Mouse (Mus musculus): ENCODE data around the gene A930017K11Rik. TPM values are rescaled to one million over a fixed set of nuclear protein-coding genes. Genes with fewer than 3 reads are reported as not detected.

Gene A930017K11Rik
- polyA plus RNA-seq, 1 experiment from 2014 or later, result 0.09 TPM

GRCm38 (mm10) chr17:25943769-25944168 is 8.6 kb downstream of the A930017K11Rik start:
- DNase-seq (ENCODE audit: extremely low spot score, low spot score), result no peak
- no peaks in the 10 kb centered on the region for H3K9me3 ChIP-seq
- peaks cover 7% of the 10 kb centered on the region; the same call in 1 of the 2 replicates for H3K27me3 ChIP-seq (ENCODE audit: poor library complexity, severe bottlenecking)
- 80% methylated on average over 9 of the region's 9 CpGs for WGBS
- H3K27ac ChIP-seq, result peak overlapping the region; percentile 97
- peaks cover 7% of the 10 kb centered on the region for H3K36me3 ChIP-seq (replicated peaks)
- peaks cover 57% of the 10 kb centered on the region for H3K4me1 ChIP-seq
- H3K4me3 ChIP-seq, result peak overlapping the region; percentile 94; the same call in 1 of the 2 replicates

DNA sequence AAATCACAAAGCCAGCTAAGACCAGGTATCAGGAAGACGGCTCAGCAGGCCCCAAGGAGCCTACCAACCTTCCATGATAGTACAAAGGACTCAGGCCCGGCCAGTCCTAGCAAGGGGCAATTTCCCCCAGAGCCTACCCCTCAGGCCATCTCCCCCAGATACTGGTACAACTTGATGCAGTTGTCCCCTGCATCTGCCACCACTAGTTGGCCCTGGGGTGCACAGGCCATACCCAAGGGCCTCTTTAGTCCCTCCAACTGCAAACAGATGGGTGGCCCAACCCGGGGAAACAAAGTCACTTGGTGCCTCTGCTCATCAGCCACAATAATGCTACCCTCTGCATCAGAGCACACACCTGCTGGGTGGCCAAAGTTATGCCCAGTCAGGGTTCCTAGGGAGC is 9.1 kb downstream of the A930017K11Rik start:
- H3K9me3 ChIP-seq, result no peaks in the 10 kb centered on the region
- H3K4me3 ChIP-seq, result peak overlapping the region; percentile 94; the same call in 1 of the 2 replicates
- no peak for DNase-seq (ENCODE audit: extremely low spot score, low spot score)
- H3K36me3 ChIP-seq (replicated peaks), result peaks cover 12% of the 10 kb centered on the region
- peaks cover 57% of the 10 kb centered on the region for H3K4me1 ChIP-seq
- 88% methylated on average over 3 of the region's 3 CpGs for WGBS
- peaks cover 7% of the 10 kb centered on the region; the same call in 1 of the 2 replicates for H3K27me3 ChIP-seq (ENCODE audit: poor library complexity, severe bottlenecking)
- H3K27ac ChIP-seq, result peak overlapping the region; percentile 97

DNA sequence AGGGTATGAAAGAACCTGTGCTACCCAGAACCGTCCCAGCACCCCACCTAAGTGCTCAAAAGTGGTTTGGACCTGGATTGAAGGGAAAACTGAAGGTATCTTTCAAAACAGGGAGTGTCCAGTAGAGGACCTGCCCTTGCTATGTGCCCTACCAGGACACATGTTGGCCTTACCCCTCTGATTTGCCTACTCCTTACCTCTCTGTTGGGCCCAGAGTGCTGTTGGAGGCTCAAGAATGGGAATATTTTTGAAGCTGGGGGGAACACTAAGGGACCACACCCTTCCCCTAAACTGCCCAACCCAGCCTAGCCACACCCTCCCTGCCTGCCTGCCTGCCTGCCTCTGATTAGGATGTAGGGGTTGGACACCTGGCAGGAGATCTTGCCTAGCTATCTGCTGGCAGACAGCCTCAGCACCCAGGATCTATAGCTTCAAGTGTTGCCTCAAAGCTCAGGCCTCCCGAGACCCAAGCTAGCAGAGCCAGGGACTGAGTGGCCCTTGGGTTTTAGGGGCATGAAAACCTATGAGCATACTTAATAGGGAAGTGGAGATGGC is 9.7 kb downstream of the A930017K11Rik start:
- H3K4me3 ChIP-seq, result peak overlapping the region; percentile 94
- peak overlapping the region; percentile 97 for H3K27ac ChIP-seq
- peaks cover 4% of the 10 kb centered on the region; the same call in 1 of the 2 replicates for H3K27me3 ChIP-seq (ENCODE audit: poor library complexity, severe bottlenecking)
- DNase-seq (ENCODE audit: extremely low spot score, low spot score), result no peak
- WGBS, result 81% methylated on average over 2 of the region's 2 CpGs
- H3K4me1 ChIP-seq, result peaks cover 57% of the 10 kb centered on the region
- H3K36me3 ChIP-seq (replicated peaks), result peaks cover 16% of the 10 kb centered on the region
- no peaks in the 10 kb centered on the region for H3K9me3 ChIP-seq

- no peaks in the 10 kb centered on the region for H3K27me3 ChIP-seq (ENCODE audit: poor library complexity, severe bottlenecking)
- H3K36me3 ChIP-seq (replicated peaks), result peaks cover 26% of the 10 kb centered on the region
- peak overlapping the region; percentile 97 for H3K27ac ChIP-seq
- peak overlapping the region; percentile 94 for H3K4me3 ChIP-seq
- H3K9me3 ChIP-seq, result no peaks in the 10 kb centered on the region
- WGBS, result 3% methylated on average over 54 of the region's 54 CpGs
- H3K4me1 ChIP-seq, result peaks cover 57% of the 10 kb centered on the region
- DNase-seq (ENCODE audit: extremely low spot score, low spot score), result peak; percentile 77
These were observed 10.7 kb downstream of the A930017K11Rik start for GRCm38 (mm10) chr17:25941511-25942241.

- Histone ChIP-seq H3K36me3 (replicated peaks) (peaks cover 95% of the 10 kb centered on the region), H3K27ac (no peak overlapping the region)
- WGBS, result 91% methylated on average over 1 of the region's 1 CpGs
These were observed 17.8 kb downstream of the A930017K11Rik start for GRCm38 (mm10) chr17:25934526-25934925.

GRCm38 (mm10) chr17:25925348-25925747 is 27.0 kb downstream of the A930017K11Rik start:
- Histone ChIP-seq H3K27ac (no peak overlapping the region), H3K4me1 (peaks cover 10% of the 10 kb centered on the region), H3K27me3 (ENCODE audit: poor library complexity, severe bottlenecking) (no peaks in the 10 kb centered on the region), H3K36me3 (replicated peaks) (peaks cover 50% of the 10 kb centered on the region), H3K9me3 (no peaks in the 10 kb centered on the region), H3K4me3 (no peak overlapping the region)
- WGBS, result 83% methylated on average over 2 of the region's 2 CpGs
- DNase-seq (ENCODE audit: extremely low spot score, low spot score), result no peak

More at GRCm38 (mm10) chr17:25934526-25934925, 17.8 kb downstream of the A930017K11Rik start:
- no peaks in the 10 kb centered on the region for H3K4me1 ChIP-seq
- no peaks in the 10 kb centered on the region for H3K27me3 ChIP-seq (ENCODE audit: poor library complexity, severe bottlenecking)
- no peak overlapping the region for H3K4me3 ChIP-seq
- H3K9me3 ChIP-seq, result no peaks in the 10 kb centered on the region
- DNase-seq (ENCODE audit: extremely low spot score, low spot score), result no peak

GRCm38 (mm10) chr17:25922120-25922519 is 30.2 kb downstream of the A930017K11Rik start:
- Histone ChIP-seq H3K4me3 (no peak overlapping the region), H3K27ac (no peak overlapping the region), H3K4me1 (peaks cover 27% of the 10 kb centered on the region), H3K36me3 (replicated peaks) (peaks cover 28% of the 10 kb centered on the region), H3K9me3 (no peaks in the 10 kb centered on the region), H3K27me3 (ENCODE audit: poor library complexity, severe bottlenecking) (no peaks in the 10 kb centered on the region)
- 87% methylated on average over 5 of the region's 5 CpGs for WGBS
- DNase-seq (ENCODE audit: extremely low spot score, low spot score), result no peak

- peaks cover 27% of the 10 kb centered on the region for H3K4me1 ChIP-seq
- no peaks in the 10 kb centered on the region for H3K27me3 ChIP-seq (ENCODE audit: poor library complexity, severe bottlenecking)
- no peaks in the 10 kb centered on the region for H3K9me3 ChIP-seq
- peak overlapping the region; percentile 91 for H3K27ac ChIP-seq
- whole genome bisulfite sequencing, result under 1% methylated on average over 40 of the region's 40 CpGs
- peaks cover 20% of the 10 kb centered on the region for H3K36me3 ChIP-seq (replicated peaks)
- peak overlapping the region; percentile 98 for H3K4me3 ChIP-seq
- DNase-seq (ENCODE audit: extremely low spot score, low spot score), result peak; percentile 99
These were observed 32.4 kb downstream of the A930017K11Rik start for GRCm38 (mm10) chr17:25919786-25920642.

DNA sequence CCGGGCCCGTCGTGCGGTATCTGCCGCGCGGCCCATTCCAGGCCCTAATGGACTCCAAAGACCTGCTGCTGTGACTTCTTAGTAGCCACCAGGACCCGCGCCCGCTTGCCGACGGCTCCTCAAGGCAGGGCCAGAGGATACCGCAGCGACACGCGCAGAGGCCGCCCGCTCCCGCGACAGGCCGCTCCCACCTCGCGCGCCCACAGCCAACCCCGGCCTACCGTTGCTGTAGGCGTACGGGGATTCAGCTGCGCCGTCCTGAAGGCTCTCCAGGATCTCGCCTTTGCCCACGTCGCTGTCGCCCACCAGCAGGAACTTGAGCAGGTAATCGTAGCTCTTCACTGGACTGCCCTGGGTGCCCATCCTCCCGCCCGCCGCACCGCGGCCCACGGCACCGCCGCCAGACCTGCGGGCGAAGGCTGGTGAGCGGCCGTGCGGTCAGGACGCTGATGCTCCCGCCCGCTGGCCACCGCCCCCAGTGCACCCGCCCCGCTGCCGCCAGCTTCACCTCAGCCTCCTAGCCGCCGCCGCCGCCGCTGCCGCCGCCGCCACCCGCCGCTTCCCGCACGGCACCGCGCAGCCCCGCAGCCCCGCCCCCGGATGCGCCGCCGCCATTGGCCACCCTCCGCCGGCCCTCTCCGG is 33.1 kb downstream of the A930017K11Rik start, which contains the start of gene Rab40c:
Gene Rab40c (minus strand): TSS at position 584 of the 642 bp plus-strand sequence.
- Histone ChIP-seq H3K4me1 (peaks cover 27% of the 10 kb centered on the region), H3K4me3 (peak within 1 kb of the TSS; percentile 98), H3K9me3 (no peaks in the 10 kb centered on the region), H3K36me3 (replicated peaks) (peaks cover 20% of the 10 kb centered on the region), H3K27ac (peak within 1 kb of the TSS; percentile 91), H3K27me3 (ENCODE audit: poor library complexity, severe bottlenecking) (no peaks in the 10 kb centered on the region)
- DNase-seq (ENCODE audit: extremely low spot score, low spot score), result peak; percentile 46
- under 1% methylated on average over 78 of the region's 78 CpGs for WGBS

DNA sequence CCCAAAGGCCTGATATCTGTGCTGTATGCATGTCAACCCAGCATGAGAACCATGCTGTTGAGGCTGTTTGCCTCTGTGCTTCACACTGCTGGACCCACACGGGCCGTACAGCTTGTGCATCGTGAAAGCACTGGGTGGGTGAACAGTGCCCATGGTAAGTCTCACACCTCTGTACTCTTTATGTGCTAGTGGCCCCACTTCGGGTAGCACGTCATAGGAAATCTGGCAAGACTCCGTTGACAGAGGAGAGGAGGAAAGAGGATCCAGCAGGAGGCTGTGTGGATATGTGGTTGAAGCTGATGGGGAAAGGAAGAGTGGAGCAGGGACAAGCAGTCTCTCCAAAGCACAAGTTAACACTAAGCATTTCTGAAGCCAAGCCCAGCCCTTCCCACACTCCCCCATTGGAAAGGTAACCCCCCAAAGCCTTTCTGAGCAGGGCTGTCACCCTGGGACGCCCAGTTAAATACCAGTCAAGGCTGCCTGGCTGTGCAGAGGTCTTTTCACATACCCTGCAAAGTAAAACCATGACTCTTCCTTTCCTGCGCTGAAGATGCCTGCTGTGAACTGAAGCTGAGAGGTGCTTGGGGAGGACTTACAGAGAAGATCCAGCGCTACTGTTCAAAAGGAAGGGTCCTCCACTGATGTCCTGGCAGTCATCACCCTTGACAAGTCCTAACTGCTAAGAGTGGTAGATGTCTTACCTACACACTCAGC is 34.2 kb downstream of the A930017K11Rik start:
- Histone ChIP-seq H3K4me3 (peak overlapping the region; percentile 98), H3K4me1 (peaks cover 27% of the 10 kb centered on the region), H3K27ac (no peak overlapping the region), H3K9me3 (no peaks in the 10 kb centered on the region), H3K27me3 (ENCODE audit: poor library complexity, severe bottlenecking) (no peaks in the 10 kb centered on the region), H3K36me3 (replicated peaks) (peaks cover 24% of the 10 kb centered on the region)
- 91% methylated on average over 9 of the region's 9 CpGs for WGBS
- DNase-seq (ENCODE audit: extremely low spot score, low spot score), result no peak

- 92% methylated on average over 8 of the region's 8 CpGs for WGBS
- DNase-seq (ENCODE audit: extremely low spot score, low spot score), result no peak
- peaks cover 27% of the 10 kb centered on the region for H3K4me1 ChIP-seq
- H3K9me3 ChIP-seq, result no peaks in the 10 kb centered on the region
- peaks cover 26% of the 10 kb centered on the region for H3K36me3 ChIP-seq (replicated peaks)
- H3K27ac ChIP-seq, result no peak overlapping the region
- H3K4me3 ChIP-seq, result no peak overlapping the region
- no peaks in the 10 kb centered on the region for H3K27me3 ChIP-seq (ENCODE audit: poor library complexity, severe bottlenecking)
These were observed 35.3 kb downstream of the A930017K11Rik start for GRCm38 (mm10) chr17:25916931-25917647.

All from forebrain, embryonic 10.5 days (tissue).